Mouse (Mus musculus) retina, postnatal 7 days (tissue): ENCODE data around the gene Arl14.

Source experiments
- DNase-seq: peaks from one replicate; pipeline ENCODE4 v3.0.0-alpha.2; 2012; ENCODE audit warnings: low read depth, low spot score

Gene Arl14

DNA sequence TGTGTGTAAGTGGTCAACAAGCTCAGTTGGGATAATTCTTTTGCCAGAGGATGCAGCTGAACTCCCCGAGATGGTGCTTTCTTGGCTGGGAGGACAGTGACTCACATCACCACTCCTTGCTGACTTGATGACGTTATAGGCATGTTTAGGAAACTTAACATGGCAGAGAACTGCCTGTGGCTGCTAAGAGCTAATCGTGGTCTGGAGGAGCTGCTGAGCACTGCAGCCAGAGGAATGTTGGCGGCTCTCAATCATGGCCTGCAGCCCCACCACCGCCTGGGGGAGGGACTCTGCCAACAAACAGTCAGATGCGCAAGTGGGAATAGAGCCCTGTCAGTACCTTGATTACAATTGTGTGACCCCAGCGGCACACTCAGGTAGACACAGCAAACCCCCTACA is 49.6 kb downstream of the Arl14 start:
- DNase-seq: no peak
